Mouse (Mus musculus) bone marrow, adult 2 months (tissue): Measurements from ENCODE around the gene Gm1123.

Source experiments
- CTCF ChIP-seq: fragments of 200-500 bp; IDR thresholded peaks from 2 replicates; pipeline ENCODE4 v1.5.1; 2011; ENCODE audit warnings: low read length, control low read depth; ENCODE audit not compliant: control insufficient read depth, insufficient read depth
- POLR2A ChIP-seq: fragments of 200-500 bp; IDR thresholded peaks from 2 replicates; pipeline ENCODE4 v1.6.1; 2011; ENCODE audit warnings: low read depth, mild to moderate bottlenecking, control low read depth, low read length, borderline replicate concordance; ENCODE audit not compliant: control insufficient read depth

GRCm38 (mm10) chr9:99021166-99021565 lies 14.3 kb downstream of the Gm1123 start:
- no peak for TF ChIP-seq CTCF
- no peak for TF ChIP-seq POLR2A
